Mouse (Mus musculus): ENCODE data around the gene Efhd1. TPM values are rescaled to one million over a fixed set of nuclear protein-coding genes. Genes with fewer than 3 reads are reported as not detected.

Gene Efhd1
- 1 to 10 TPM; 1.7 to 3.4 (median 2.9) TPM for total RNA-seq (2022)

DNA sequence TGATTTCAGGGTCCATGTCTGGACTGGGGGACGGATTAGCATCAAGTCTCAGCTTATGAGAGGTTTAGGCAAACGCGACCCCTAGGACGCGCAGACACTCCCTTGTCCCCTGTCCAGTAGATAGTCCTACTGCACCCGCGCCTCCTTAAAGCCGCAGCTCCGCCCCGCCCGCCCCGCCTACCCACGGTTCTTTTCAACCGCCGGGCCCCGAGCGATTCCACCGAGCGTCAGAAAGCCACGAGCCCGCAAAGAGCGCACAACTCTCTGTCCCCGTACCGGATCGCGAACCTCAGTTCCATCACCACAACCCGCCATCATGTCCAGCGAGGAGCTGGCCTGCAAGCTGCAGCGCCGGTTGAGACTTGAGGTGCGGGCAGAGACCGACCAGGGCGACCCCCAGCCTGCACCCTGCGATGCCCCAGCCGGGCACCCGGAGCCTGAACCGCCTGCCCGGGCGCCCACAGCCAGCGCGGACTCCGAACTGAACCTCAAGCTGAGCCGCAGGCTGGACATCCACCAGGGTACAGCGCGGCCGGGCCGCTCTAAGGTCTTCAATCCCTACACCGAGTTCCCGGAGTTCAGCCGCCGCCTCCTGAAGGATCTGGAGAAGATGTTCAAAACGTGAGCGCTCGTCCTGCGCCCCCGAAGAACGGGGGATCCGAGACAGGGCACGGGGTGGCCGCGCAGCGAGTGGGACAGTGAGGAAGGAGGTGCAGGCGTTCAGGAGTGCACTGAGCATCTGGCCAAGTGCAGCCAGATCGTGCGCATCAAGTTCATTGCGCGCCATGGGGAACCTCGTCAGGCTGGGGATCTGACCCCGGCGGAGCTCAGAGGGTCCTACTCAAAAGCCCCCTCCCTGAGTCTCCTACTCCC is at the start of gene Efhd1:
Efhd1 (plus strand) TSS at position 230 of the 873 bp plus-strand sequence.
- no peak for DNase-seq (ENCODE audit: low spot score in 2 of 2)

- DNase-seq (ENCODE audit: low spot score in 2 of 2) = no peak
Observed at GRCm38 (mm10) chr1:87214748-87215147, 49.4 kb upstream of the Efhd1 start.

DNA sequence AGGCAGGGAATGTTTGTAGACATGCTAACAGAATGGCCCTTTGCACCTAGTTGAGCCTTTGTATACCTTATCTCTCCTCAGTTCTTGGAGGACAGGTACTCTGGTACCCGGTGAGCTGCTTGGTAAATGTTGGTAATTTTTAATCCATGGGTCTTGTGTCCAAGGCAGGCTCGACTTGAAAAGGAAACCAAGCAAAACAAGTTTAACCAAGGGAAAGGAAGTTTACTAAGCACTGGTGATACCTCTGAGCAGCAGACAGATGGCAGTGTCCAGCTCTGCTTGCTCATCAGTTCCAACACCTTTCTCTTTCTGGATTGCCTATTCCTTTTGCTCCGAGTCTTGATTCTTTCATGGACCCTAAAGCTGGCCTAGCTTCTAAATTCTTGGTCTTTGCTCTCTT is 46.2 kb upstream of the Efhd1 start:
- no peak for DNase-seq (ENCODE audit: low spot score in 2 of 2)

- DNase-seq (ENCODE audit: low spot score in 2 of 2) = no peak
Observed at GRCm38 (mm10) chr1:87225739-87226138, 38.4 kb upstream of the Efhd1 start.

DNA sequence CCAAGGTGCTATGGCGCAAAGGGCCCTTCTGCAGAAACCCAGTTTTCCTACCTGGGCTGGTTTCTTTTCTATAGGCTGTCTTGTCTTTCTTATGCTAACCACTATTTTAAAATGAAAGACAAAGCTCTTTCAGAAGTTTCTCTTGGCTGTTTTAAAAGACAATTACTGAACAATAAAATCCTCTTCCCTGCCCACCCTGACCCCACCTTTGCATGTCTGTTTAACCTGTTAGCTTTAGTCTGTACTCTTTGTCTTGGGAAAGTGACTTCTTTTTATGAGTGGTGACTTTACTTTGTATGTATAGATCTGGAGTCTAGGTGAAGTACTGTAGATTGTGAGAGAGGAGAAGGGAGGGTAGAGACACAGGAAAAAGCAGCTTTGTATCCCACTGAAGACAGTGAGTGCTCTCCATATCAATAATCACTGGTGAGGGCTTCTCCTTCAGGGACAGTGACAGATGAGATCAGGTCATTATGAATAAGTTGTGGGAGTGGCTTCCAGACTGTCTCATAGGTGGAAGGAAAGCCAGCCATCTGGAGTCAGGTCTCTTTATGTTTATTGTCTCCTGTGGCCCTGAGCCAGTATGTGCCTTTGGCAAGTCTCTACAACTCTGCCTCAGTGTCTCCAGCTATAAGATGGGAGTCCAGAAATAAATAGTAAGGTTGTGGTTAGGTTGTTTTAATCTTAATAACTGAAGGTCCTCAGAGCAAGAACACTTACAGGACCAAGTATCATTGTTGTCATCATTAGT is 37.6 kb upstream of the Efhd1 start:
- no peak for DNase-seq (ENCODE audit: low spot score in 2 of 2)

GRCm38 (mm10) chr1:87227160-87227550 is 37.0 kb upstream of the Efhd1 start:
- peak; percentile 56 to 69 for DNase-seq (ENCODE audit: low spot score in 2 of 2)

- DNase-seq (ENCODE audit: low spot score in 2 of 2) = no peak
Observed at GRCm38 (mm10) chr1:87230606-87231005, 33.6 kb upstream of the Efhd1 start.

GRCm38 (mm10) chr1:87232197-87232596 is 32.0 kb upstream of the Efhd1 start:
- DNase-seq (ENCODE audit: low spot score in 2 of 2) = no peak

DNA sequence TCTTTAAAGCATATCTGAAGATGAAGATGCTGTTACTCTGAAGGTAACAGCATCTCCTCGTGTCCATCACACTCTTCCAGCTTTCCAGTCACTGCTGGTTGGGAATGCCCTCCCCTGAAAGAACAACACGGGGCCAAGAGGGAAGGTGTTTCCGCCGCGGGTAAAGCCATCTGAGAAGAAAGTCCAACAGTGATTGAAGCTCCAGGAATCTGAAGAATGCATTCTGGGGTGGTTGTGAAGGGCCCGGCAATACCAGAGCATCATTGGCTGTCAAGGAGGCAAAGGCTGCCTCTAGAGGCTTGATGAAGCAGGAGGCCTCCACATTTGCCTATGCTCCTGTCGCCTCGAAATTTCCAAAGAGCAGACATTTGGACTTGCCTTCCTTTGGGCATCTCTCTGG is 25.1 kb upstream of the Efhd1 start:
- DNase-seq (ENCODE audit: low spot score in 2 of 2) = no peak

DNA sequence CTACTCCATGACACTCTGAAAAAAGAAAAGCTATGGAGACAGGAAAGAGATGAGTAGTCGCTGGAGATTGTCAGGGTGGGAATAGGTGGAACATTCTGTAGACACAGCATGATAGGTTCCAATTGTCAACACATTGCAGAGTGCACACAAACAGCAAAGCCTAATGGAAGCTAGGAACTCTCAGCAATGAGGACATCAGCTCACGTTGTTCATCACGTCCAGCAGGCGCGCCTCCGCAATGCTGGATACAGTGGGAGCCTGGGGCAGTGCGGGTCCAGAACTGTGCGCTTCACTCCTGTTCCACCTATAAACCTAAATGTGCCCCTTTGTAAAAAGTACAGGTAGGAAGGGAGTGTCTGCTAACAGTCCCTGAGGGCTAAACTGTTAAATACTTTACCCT is 21.1 kb upstream of the Efhd1 start:
- no peak for DNase-seq (ENCODE audit: low spot score in 2 of 2)

GRCm38 (mm10) chr1:87245430-87245829 is 18.7 kb upstream of the Efhd1 start:
- no peak for DNase-seq (ENCODE audit: low spot score in 2 of 2)

- DNase-seq (ENCODE audit: low spot score in 2 of 2) = peak; percentile 48 to 57
Observed at GRCm38 (mm10) chr1:87245929-87246815, 18.0 kb upstream of the Efhd1 start.

GRCm38 (mm10) chr1:87252040-87252609 is 12.0 kb upstream of the Efhd1 start:
- no peak for DNase-seq (ENCODE audit: low spot score in 2 of 2)

- DNase-seq (ENCODE audit: low spot score in 2 of 2) = no peak
Observed at GRCm38 (mm10) chr1:87255173-87255572, 9.0 kb upstream of the Efhd1 start.

DNA sequence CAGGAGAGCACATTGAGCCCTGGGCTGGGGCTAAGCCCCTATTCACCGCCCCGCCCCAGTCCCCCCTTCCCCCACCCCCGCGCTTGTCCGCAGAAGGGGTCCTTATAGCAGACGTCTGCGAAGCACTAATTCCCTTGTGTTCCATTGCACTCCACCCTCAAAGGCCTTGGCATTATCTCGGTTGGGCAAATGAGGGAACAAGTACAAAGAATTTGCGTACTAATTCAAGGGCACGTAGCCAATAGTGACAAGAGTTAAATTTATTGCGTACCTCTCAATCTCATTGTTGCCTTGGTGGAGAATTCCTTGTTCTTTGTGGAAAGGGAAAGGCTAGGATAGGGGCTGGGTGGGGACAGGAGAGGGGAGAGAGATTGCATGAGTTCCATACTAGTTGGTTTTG is 6.5 kb upstream of the Efhd1 start:
- no peak for DNase-seq (ENCODE audit: low spot score in 2 of 2)

GRCm38 (mm10) chr1:87258484-87258883 is 5.7 kb upstream of the Efhd1 start:
- DNase-seq (ENCODE audit: low spot score in 2 of 2) = no peak

- no peak for DNase-seq (ENCODE audit: low spot score in 2 of 2)
Observed at GRCm38 (mm10) chr1:87259316-87259715, 4.8 kb upstream of the Efhd1 start.

- no peak for DNase-seq (ENCODE audit: low spot score in 2 of 2)
Observed at GRCm38 (mm10) chr1:87263257-87263656, 906 bp upstream of the Efhd1 start.

DNA sequence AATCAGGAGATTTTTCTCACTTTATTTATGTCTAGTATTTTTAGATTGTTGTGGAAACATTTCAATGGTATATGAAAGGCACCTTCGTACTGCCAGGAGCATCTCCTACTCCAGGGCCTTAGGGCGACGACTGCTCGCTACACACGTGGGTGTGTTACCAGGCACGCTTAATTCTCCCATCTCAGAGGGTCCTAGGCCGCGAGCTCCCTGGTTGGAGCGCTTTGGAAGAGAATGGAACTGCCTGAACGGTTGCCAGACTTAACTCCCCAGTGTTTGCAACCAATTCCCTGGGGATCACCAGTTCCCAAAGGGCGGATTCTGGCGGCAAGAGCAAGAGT is 398 bp upstream of the Efhd1 start:
- no peak for DNase-seq (ENCODE audit: low spot score in 2 of 2)

DNA sequence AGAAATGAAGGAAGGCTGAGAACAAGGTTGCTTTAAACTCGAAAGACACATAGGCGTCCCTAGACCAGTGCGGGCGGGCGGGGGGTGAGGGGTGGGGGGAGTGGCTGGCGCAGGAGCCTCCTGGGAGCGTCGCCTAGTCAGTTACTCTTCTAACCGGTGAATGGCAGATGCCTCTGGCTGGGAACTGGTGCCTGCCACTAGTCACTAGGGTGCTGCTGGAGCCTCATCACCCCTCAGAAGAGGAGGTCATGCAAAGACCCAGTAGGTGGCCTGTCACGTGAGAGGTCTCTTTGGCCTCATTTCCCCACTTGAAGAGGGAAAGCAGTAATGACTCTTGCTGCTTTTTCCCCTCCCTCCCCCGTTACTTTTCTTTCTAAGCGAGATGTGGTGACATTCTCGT is 1.0 kb downstream of the Efhd1 start:
- no peak for DNase-seq (ENCODE audit: low spot score in 2 of 2)

- DNase-seq (ENCODE audit: low spot score in 2 of 2) = no peak
Observed at GRCm38 (mm10) chr1:87266296-87267090, 2.3 kb downstream of the Efhd1 start.
